Mouse (Mus musculus) lung, embryonic 16.5 days (tissue): ENCODE measurements around the gene Ssr1. TPM values are rescaled to one million over a fixed set of nuclear protein-coding genes. Genes with fewer than 3 reads are reported as not detected.
A peak's percentile ranks its signal among the peaks of the same experiment; 100 is the strongest.

ENCODE experiments used
- ATAC-seq: fragments of 200-750 bp; cut with Nextera tagmentation; 2 replicates; pipeline ENCODE4 v1.8.0; 2017; ENCODE audit warnings: low read depth, mild to moderate bottlenecking, moderate library complexity
- H3K27ac ChIP-seq: fragments of 300-500 bp; sonication (generic); 2 replicates; pipeline ENCODE4 v1.5.1; 2014; ENCODE audit warnings: mild to moderate bottlenecking, control low read depth, low read length
- H3K27me3 ChIP-seq: fragments of 300-500 bp; sonication (generic); 2 replicates; pipeline ENCODE4 v1.6.1; 2014; ENCODE audit warnings: low read depth, low read length, mixed read lengths; ENCODE audit not compliant: control insufficient read depth, insufficient read depth
- H3K36me3 ChIP-seq: fragments of 300-500 bp; sonication (generic); 2 replicates; pipeline ENCODE4 v1.6.1; 2014; ENCODE audit warnings: low read length; ENCODE audit not compliant: control insufficient read depth, insufficient read depth
- H3K4me1 ChIP-seq: fragments of 300-500 bp; sonication (generic); replicated peaks from 2 replicates; pipeline ENCODE4 v1.6.1; 2014; ENCODE audit warnings: low read length, mixed read lengths; ENCODE audit not compliant: control insufficient read depth, insufficient read depth
- H3K4me2 ChIP-seq: fragments of 300-500 bp; sonication (generic); 2 replicates; pipeline ENCODE4 v1.6.1; 2014; ENCODE audit warnings: low read depth, low read length, control low read depth
- H3K4me3 ChIP-seq: fragments of 300-500 bp; sonication (generic); 2 replicates; pipeline ENCODE4 v1.5.1; 2014; ENCODE audit warnings: mild to moderate bottlenecking, low read length, control low read depth
- H3K9ac ChIP-seq: fragments of 300-500 bp; sonication (generic); 2 replicates; pipeline ENCODE4 v1.6.1; 2014; ENCODE audit warnings: low read length, control low read depth
- H3K9me3 ChIP-seq: fragments of 300-500 bp; sonication (generic); 2 replicates; pipeline ENCODE4 v1.6.1; 2016; ENCODE audit warnings: low read length; ENCODE audit not compliant: control insufficient read depth
- WGBS: fragments of 180-500 bp; shearing (Covaris S2); extraction: QIAGEN DNeasy Blood & Tissue Kit; methylation state at CpG from one replicate; pipeline ENCODE4 v1.1.7; 2014; 5-methylcytosine and 5-hydroxymethylcytosine counted together
- polyA plus RNA-seq: library from polyadenylated mRNA; unstranded; fragments of >200 nt; fragmentation: Nextera tagmentation; extraction: Ambion mirVana; gene quantifications from 2 replicates; pipeline ENCODE4 v1.2.1, GENCODE M21; 2015

Gene Ssr1
- polyA plus RNA-seq, 1 experiment from 2014 or later, result 163 TPM

DNA sequence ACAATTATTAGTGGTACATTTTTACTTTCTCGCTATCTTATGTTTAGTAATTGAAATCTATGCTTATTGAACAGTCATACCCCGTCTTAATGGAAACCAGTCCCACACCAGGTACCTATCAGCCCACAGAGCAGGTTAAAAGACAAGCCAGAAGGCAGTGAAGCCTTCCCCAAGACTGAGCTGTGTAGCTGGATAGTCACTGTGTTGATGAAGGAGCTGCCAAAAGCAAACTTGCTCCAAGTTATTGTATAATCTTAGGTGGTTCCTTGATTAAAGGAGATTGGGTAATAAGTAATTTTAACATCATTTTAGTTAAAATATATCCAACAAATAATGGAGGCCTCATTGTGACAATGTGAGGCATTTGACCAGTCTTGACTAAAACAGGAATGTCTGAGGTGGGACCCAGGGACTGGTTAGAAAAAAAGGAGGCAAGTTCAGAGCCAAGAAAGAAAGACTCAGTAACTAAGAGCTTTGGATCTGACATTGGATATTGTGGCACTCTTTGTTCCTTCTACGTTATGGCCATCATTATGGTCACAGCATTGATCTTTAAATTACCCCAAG, 74.2 kb downstream of the Ssr1 start:
- H3K27ac ChIP-seq, result peak overlapping the region; percentile 71

GRCm38 (mm10) chr13:37918336-37919261, 75.4 kb downstream of the Ssr1 start:
- peak; percentile 89 for ATAC-seq
- Histone ChIP-seq H3K27ac (peak overlapping the region; percentile 71), H3K9ac (no peak overlapping the region), H3K9me3 (no peaks in the 10 kb centered on the region), H3K4me3 (no peak overlapping the region), H3K4me2 (no peak overlapping the region), H3K36me3 (peaks cover 29% of the 10 kb centered on the region), H3K27me3 (no peaks in the 10 kb centered on the region), H3K4me1 (peaks cover 8% of the 10 kb centered on the region)
- WGBS, result 61% methylated on average over 15 of the region's 15 CpGs

More for the DNA sequence above, 74.2 kb downstream of the Ssr1 start:
- peaks cover 16% of the 10 kb centered on the region for H3K4me1 ChIP-seq
- H3K4me3 ChIP-seq, result no peak overlapping the region
- no peak overlapping the region for H3K9ac ChIP-seq
- WGBS, result 78% methylated on average over 3 of the region's 3 CpGs
- no peak for ATAC-seq
- H3K4me2 ChIP-seq, result no peak overlapping the region
- no peaks in the 10 kb centered on the region for H3K27me3 ChIP-seq
- no peaks in the 10 kb centered on the region for H3K9me3 ChIP-seq
- H3K36me3 ChIP-seq, result peaks cover 27% of the 10 kb centered on the region

Other genes with a start within 250 kb of the Ssr1 start
- 17.3 and 20.6 TPM in 2 replicates for gene Rreb1, start 215.8 kb downstream of the Ssr1 start, polyA plus RNA-seq
- gene Riok1, start 42.8 kb upstream of the Ssr1 start, polyA plus RNA-seq, result 55.2 and 56.0 TPM in 2 replicates
- 1.1 and 1.9 TPM in 2 replicates for gene Cage1, start 42.9 kb upstream of the Ssr1 start, polyA plus RNA-seq
- gene Dsp, start 157.1 kb upstream of the Ssr1 start, polyA plus RNA-seq, result 7.3 and 7.7 TPM in 2 replicates
- gene Snrnp48, start 210.7 kb upstream of the Ssr1 start, polyA plus RNA-seq, result 35.7 and 39.0 TPM in 2 replicates